Mouse (Mus musculus) hindbrain, embryonic 11.5 days (tissue): ENCODE data around the gene Nes. TPM values are rescaled to one million over a fixed set of nuclear protein-coding genes. Genes with fewer than 3 reads are reported as not detected.

Experiments
- ATAC-seq: fragments of 200-750 bp; cut with Nextera tagmentation; 2 replicates; pipeline ENCODE4 v1.8.0; 2017; ENCODE audit warnings: mild to moderate bottlenecking, moderate TSS enrichment, moderate library complexity; ENCODE audit not compliant: low FRiP score
- DNase-seq: peaks from one replicate; pipeline ENCODE4 v3.0.0-alpha.2; 2015; ENCODE audit warnings: low spot score
- H3K27ac ChIP-seq: fragments of 300-500 bp; sonication (generic); 2 replicates; pipeline ENCODE4 v1.5.1; 2014; ENCODE audit warnings: mild to moderate bottlenecking, low read depth, low read length
- H3K27me3 ChIP-seq: fragments of 300-500 bp; sonication (generic); 2 replicates; pipeline ENCODE4 v1.6.1; 2014; ENCODE audit warnings: mild to moderate bottlenecking, low read length, moderate library complexity, mixed read lengths; ENCODE audit not compliant: control insufficient read depth, insufficient read depth
- H3K36me3 ChIP-seq: fragments of 300-500 bp; sonication (generic); 2 replicates; pipeline ENCODE4 v1.6.1; 2014; ENCODE audit warnings: mild to moderate bottlenecking, low read length, moderate library complexity, mixed read lengths; ENCODE audit not compliant: control insufficient read depth, insufficient read depth
- H3K4me1 ChIP-seq: fragments of 300-500 bp; sonication (generic); replicated peaks from 2 replicates; pipeline ENCODE4 v1.6.1; 2014; ENCODE audit warnings: low read length, mixed read lengths; ENCODE audit not compliant: control insufficient read depth, insufficient read depth
- H3K4me2 ChIP-seq: fragments of 300-500 bp; sonication (generic); replicated peaks from 2 replicates; pipeline ENCODE4 v1.6.1; 2014; ENCODE audit warnings: mild to moderate bottlenecking, low read depth, low read length
- H3K4me3 ChIP-seq: fragments of 300-500 bp; sonication (generic); 2 replicates; pipeline ENCODE4 v1.5.1; 2014; ENCODE audit warnings: low read depth, low read length
- H3K9ac ChIP-seq: fragments of 300-500 bp; sonication (generic); 2 replicates; pipeline ENCODE4 v1.6.1; 2014; ENCODE audit warnings: low read depth, low read length
- H3K9me3 ChIP-seq: fragments of 300-500 bp; sonication (generic); 2 replicates; pipeline ENCODE4 v1.6.1; 2016; ENCODE audit warnings: low read length; ENCODE audit not compliant: control insufficient read depth
- WGBS: fragments of 180-500 bp; shearing (Covaris S2); extraction: QIAGEN DNeasy Blood & Tissue Kit; methylation state at CpG from one replicate; pipeline ENCODE4 v1.1.7; 2014; 5-methylcytosine and 5-hydroxymethylcytosine counted together
- polyA plus RNA-seq: library from polyadenylated mRNA; unstranded; fragments of >200 nt; fragmentation: Nextera tagmentation; extraction: Ambion mirVana; gene quantifications from 2 replicates; pipeline ENCODE4 v1.2.1, GENCODE M21; 2014

Nes gene
- polyA plus RNA-seq, 1 experiment from 2014 or later = 87.9 TPM

GRCm38 (mm10) chr3:88002291-88002976, 31.6 kb downstream of the Nes start:
- H3K9ac ChIP-seq = no peak overlapping the region
- peaks cover 8% of the 10 kb centered on the region for H3K4me1 ChIP-seq
- H3K9me3 ChIP-seq = no peaks in the 10 kb centered on the region
- H3K4me3 ChIP-seq = no peak overlapping the region
- H3K4me2 ChIP-seq = no peak overlapping the region
- ATAC-seq (no peak), DNase-seq (no peak)
- H3K36me3 ChIP-seq = no peaks in the 10 kb centered on the region
- no peak overlapping the region for H3K27ac ChIP-seq
- WGBS = 7% methylated on average over 17 of the region's 17 CpGs
- H3K27me3 ChIP-seq = peaks cover 55% of the 10 kb centered on the region

GRCm38 (mm10) chr3:88005822-88006786, 35.2 kb downstream of the Nes start:
- ATAC-seq (no peak), DNase-seq (peak; percentile 43)
- Histone ChIP-seq H3K4me1 (peaks cover 5% of the 10 kb centered on the region), H3K4me2 (no peak overlapping the region), H3K9ac (no peak overlapping the region), H3K9me3 (no peaks in the 10 kb centered on the region), H3K36me3 (no peaks in the 10 kb centered on the region), H3K27me3 (peaks cover 18% of the 10 kb centered on the region), H3K4me3 (no peak overlapping the region), H3K27ac (no peak overlapping the region)
- 75% methylated on average over 18 of the region's 18 CpGs for WGBS

DNA sequence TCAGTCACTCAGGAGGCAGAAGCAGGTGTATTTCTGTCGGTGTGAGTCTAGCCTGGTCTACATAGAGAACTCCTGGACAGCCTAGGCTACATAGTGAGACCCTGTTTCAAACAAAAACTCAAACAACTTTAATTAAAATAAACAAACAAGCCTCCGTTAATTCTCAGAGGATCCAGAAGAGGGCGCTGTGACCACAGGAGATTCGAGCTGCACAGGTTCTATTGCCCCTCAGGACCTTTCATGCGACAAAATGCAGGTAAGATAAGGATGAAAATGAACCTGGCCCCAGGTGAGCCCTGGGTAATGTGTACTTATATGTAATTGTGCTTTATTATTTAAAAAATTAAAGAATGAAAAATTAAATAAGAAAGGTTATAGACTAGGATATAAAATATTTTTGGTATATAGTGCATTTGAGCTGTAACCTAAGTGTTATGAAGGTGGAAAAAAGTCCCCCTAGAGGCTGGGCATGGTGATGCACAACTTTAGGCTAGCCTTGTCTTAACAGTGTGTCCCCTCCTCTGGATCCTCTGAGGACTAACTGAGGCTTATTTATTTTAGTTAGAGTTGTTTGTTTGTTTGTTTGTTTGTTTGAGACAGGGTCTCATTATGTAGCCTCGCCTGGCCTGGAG, 39.9 kb downstream of the Nes start:
- Histone ChIP-seq H3K9ac (no peak overlapping the region), H3K4me2 (no peak overlapping the region), H3K4me1 (no peaks in the 10 kb centered on the region), H3K36me3 (no peaks in the 10 kb centered on the region), H3K27me3 (no peaks in the 10 kb centered on the region), H3K4me3 (no peak overlapping the region), H3K9me3 (no peaks in the 10 kb centered on the region), H3K27ac (no peak overlapping the region)
- ATAC-seq (no peak), DNase-seq (no peak)
- WGBS = 13% methylated on average over 6 of the region's 6 CpGs

DNA sequence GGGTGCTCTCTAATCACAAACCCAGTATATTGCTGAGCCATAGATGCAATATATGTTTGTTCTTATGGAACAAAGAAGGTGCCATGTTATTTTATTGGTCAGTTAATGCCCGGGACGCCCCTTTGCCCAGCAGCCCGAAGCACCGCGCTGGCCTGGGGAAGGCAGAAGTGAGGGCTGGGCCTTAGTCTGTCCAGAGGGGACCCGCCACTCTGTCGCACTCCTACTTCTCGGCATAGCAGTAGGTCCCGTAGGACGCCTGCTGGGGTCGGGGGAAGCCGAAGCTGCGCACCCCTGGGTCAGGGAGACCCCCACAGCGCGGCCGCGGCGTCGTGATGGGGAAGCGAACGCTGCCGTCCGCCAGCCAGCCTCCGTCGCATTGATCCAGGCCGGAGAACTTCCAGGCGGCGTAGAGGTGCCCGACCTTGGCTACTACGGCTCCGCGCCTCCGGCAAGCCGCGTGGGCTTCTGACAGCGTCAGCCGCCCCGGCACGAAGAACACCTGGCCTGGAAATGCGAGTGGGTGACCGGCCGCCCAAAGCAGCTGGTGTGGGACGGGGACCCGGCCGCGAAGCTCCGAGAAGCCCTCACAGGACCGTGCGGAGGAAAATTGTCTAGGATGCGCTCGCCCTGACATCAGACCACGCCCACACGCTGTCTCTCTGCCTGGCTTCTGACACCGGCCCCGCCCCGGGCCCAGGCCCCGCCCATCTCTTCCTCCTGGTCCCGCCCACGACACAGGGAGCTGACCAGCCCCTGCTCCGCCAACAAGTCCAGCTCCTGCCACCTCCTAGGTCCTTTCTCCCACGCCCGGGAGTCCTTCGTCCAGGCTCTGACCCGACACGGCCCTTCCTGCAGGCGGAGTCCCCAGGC, 51.7 kb downstream of the Nes start:
- Histone ChIP-seq H3K4me2 (peak overlapping the region; percentile 98), H3K4me1 (peaks cover 11% of the 10 kb centered on the region), H3K27me3 (peaks cover 58% of the 10 kb centered on the region), H3K27ac (no peak overlapping the region), H3K36me3 (no peaks in the 10 kb centered on the region), H3K9me3 (no peaks in the 10 kb centered on the region), H3K4me3 (peak overlapping the region; percentile 52), H3K9ac (0 out of 2 replicates have a peak overlapping the region, but pooled peaks have one; percentile 24)
- DNase-seq = peak; percentile 92
- WGBS = under 1% methylated on average over 66 of the region's 66 CpGs
- peak; percentile 91 for ATAC-seq

- DNase-seq (peak; percentile 69), ATAC-seq (peak; percentile 80)
- Histone ChIP-seq H3K4me3 (peak overlapping the region; percentile 52), H3K4me1 (peaks cover 11% of the 10 kb centered on the region), H3K27me3 (peaks cover 58% of the 10 kb centered on the region), H3K4me2 (peak overlapping the region; percentile 98), H3K9ac (0 out of 2 replicates have a peak overlapping the region, but pooled peaks have one; percentile 24), H3K9me3 (no peaks in the 10 kb centered on the region), H3K27ac (no peak overlapping the region), H3K36me3 (no peaks in the 10 kb centered on the region)
- WGBS = under 1% methylated on average over 73 of the region's 81 CpGs
Measured at GRCm38 (mm10) chr3:88023192-88024074, 52.6 kb downstream of the Nes start.

GRCm38 (mm10) chr3:88026823-88027222, 55.9 kb downstream of the Nes start:
- ATAC-seq = no peak
- WGBS = 63% methylated on average over 7 of the region's 7 CpGs

GRCm38 (mm10) chr3:88027434-88028186, 56.7 kb downstream of the Nes start, which contains the start of gene Hapln2:
Gene Hapln2, minus strand, starts transcription at chr3:88027583.
- no peaks in the 10 kb centered on the region for H3K36me3 ChIP-seq
- peak; percentile 45 for DNase-seq
- no peak for ATAC-seq
- peaks cover 9% of the 10 kb centered on the region for H3K4me1 ChIP-seq
- 42% methylated on average over 5 of the region's 5 CpGs for WGBS
- H3K4me2 ChIP-seq = no peak within 1 kb of the TSS
- no peak within 1 kb of the TSS for H3K27ac ChIP-seq
- H3K9me3 ChIP-seq = no peaks in the 10 kb centered on the region
- no peak within 1 kb of the TSS for H3K4me3 ChIP-seq
- no peak within 1 kb of the TSS for H3K9ac ChIP-seq
- peaks cover 34% of the 10 kb centered on the region for H3K27me3 ChIP-seq

More at GRCm38 (mm10) chr3:88026823-88027222, 55.9 kb downstream of the Nes start:
- H3K36me3 ChIP-seq = no peaks in the 10 kb centered on the region
- H3K27me3 ChIP-seq = peaks cover 42% of the 10 kb centered on the region
- peaks cover 11% of the 10 kb centered on the region for H3K4me1 ChIP-seq
- H3K27ac ChIP-seq = no peak overlapping the region
- no peak overlapping the region for H3K4me2 ChIP-seq
- no peak overlapping the region for H3K9ac ChIP-seq
- no peak overlapping the region for H3K4me3 ChIP-seq
- DNase-seq = no peak
- no peaks in the 10 kb centered on the region for H3K9me3 ChIP-seq
